Mouse (Mus musculus) CH12.LX (cell line): ENCODE data around the gene Adcy10. TPM values are rescaled to one million over a fixed set of nuclear protein-coding genes. Genes with fewer than 3 reads are reported as not detected.

Source experiments
- DNase-seq: peaks from one replicate; pipeline ENCODE4 v3.0.0-alpha.2; 2013; ENCODE audit errors: extremely low read depth
- H3K27ac ChIP-seq: 2 replicates; pipeline ENCODE4 v1.5.1; 2012; ENCODE audit warnings: low read depth, mild to moderate bottlenecking, control low read depth, moderate library complexity; ENCODE audit not compliant: insufficient read depth
- H3K27me3 ChIP-seq: replicated peaks from 2 replicates; pipeline ENCODE3; 2012; ENCODE audit warnings: inconsistent platforms
- H3K36me3 ChIP-seq, 2 experiments: replicated peaks in 1 of 2; 2 replicates each; pipeline versions ENCODE3 to v1.6.1; 2012; ENCODE audit warnings: inconsistent platforms in 1 of 2, low read length in 1 of 2, mild to moderate bottlenecking in 1 of 2, mixed read lengths in 1 of 2, moderate library complexity in 1 of 2; ENCODE audit not compliant: control insufficient read depth in 1 of 2, insufficient read depth in 1 of 2
- H3K4me1 ChIP-seq, 2 experiments: 2 replicates each; pipeline ENCODE4 v1.6.1; 2012; ENCODE audit warnings: inconsistent platforms in 1 of 2, moderate library complexity in 1 of 2; ENCODE audit not compliant: insufficient read depth in 2 of 2, control insufficient read depth in 1 of 2
- H3K4me2 ChIP-seq: 2 replicates; pipeline ENCODE4 v1.6.1; 2012; ENCODE audit warnings: low read depth, mild to moderate bottlenecking, control low read depth; ENCODE audit not compliant: poor library complexity, insufficient read depth, severe bottlenecking
- H3K4me3 ChIP-seq, 3 experiments: fragments of 150-350 bp in 1 of 3; sonication (generic) in 1 of 3; replicated peaks in 1 of 3; 2 replicates each; pipeline versions ENCODE3 to v1.5.1; 2011 to 2012; ENCODE audit warnings: low read depth in 2 of 3, low read length in 2 of 3, mild to moderate bottlenecking in 2 of 3, moderate library complexity in 2 of 3, control low read depth in 1 of 3, improper control_type of control experiment in 1 of 3, inconsistent platforms in 1 of 3, mixed read lengths in 1 of 3; ENCODE audit not compliant: poor library complexity in 1 of 3
- H3K79me2 ChIP-seq: replicated peaks from 2 replicates; pipeline ENCODE4 v1.6.1; 2012; ENCODE audit warnings: mild to moderate bottlenecking, moderate library complexity; ENCODE audit not compliant: control insufficient read depth, poor library complexity, insufficient read depth, severe bottlenecking; ENCODE audit errors: extremely low read depth
- H3K9ac ChIP-seq: 2 replicates; pipeline ENCODE4 v1.6.1; 2012; ENCODE audit warnings: low read depth, mild to moderate bottlenecking, control low read depth, moderate library complexity; ENCODE audit not compliant: insufficient read depth
- H3K9me3 ChIP-seq: replicated peaks from 2 replicates; pipeline ENCODE3; 2012; ENCODE audit warnings: low read length, inconsistent platforms, mixed read lengths
- CHD1 ChIP-seq: IDR thresholded peaks from 2 replicates; pipeline ENCODE4 v1.6.1; 2012; ENCODE audit warnings: low read depth, low read length, improper control_type of control experiment, inconsistent platforms
- CHD2 ChIP-seq: IDR thresholded peaks from 2 replicates; pipeline ENCODE4 v1.6.1; 2011; ENCODE audit warnings: low read length, improper control_type of control experiment
- ELF1 ChIP-seq: IDR thresholded peaks from 2 replicates; pipeline ENCODE4 v1.6.1; 2014; ENCODE audit warnings: low read depth, mild to moderate bottlenecking, inconsistent platforms, low read length, improper control_type of control experiment
- ETS1 ChIP-seq: conservative IDR thresholded peaks from 2 replicates; pipeline ENCODE4 v1.6.1; 2012; ENCODE audit warnings: low read depth, mild to moderate bottlenecking, inconsistent platforms, low read length, improper control_type of control experiment, moderate library complexity
- GABPA ChIP-seq: IDR thresholded peaks from 2 replicates; pipeline ENCODE4 v1.6.1; 2012; ENCODE audit warnings: low read depth, low read length, improper control_type of control experiment, inconsistent platforms; ENCODE audit not compliant: insufficient replicate concordance
- HCFC1 ChIP-seq: IDR thresholded peaks from 2 replicates; pipeline ENCODE4 v1.6.1; 2012; ENCODE audit warnings: low read depth, mild to moderate bottlenecking, inconsistent platforms, low read length, improper control_type of control experiment
- IRF4 ChIP-seq: IDR thresholded peaks from 2 replicates; pipeline ENCODE4 v1.6.1; 2014; ENCODE audit warnings: low read depth, mild to moderate bottlenecking, inconsistent platforms, low read length, improper control_type of control experiment
- JUN ChIP-seq: IDR thresholded peaks from 2 replicates; pipeline ENCODE4 v1.6.1; 2011; ENCODE audit warnings: low read depth, mild to moderate bottlenecking, low read length, improper control_type of control experiment, moderate library complexity; ENCODE audit not compliant: insufficient read depth
- KAT2A ChIP-seq: IDR thresholded peaks from 2 replicates; pipeline ENCODE4 v1.6.1; 2012; ENCODE audit warnings: low read length, improper control_type of control experiment, inconsistent platforms; ENCODE audit not compliant: insufficient replicate concordance
- MAFK ChIP-seq: IDR thresholded peaks from 2 replicates; pipeline ENCODE4 v1.6.1; 2011; ENCODE audit warnings: low read length, improper control_type of control experiment; ENCODE audit not compliant: insufficient replicate concordance
- MAX ChIP-seq: IDR thresholded peaks from 2 replicates; pipeline ENCODE4 v1.6.1; 2011; ENCODE audit warnings: low read length, improper control_type of control experiment
- MAZ ChIP-seq: IDR thresholded peaks from 2 replicates; pipeline ENCODE4 v1.6.1; 2012; ENCODE audit warnings: low read depth, mild to moderate bottlenecking, inconsistent platforms, low read length, improper control_type of control experiment, moderate library complexity
- MEF2A ChIP-seq: IDR thresholded peaks from 2 replicates; pipeline ENCODE4 v1.6.1; 2014; ENCODE audit warnings: low read depth, mild to moderate bottlenecking, inconsistent platforms, low read length, improper control_type of control experiment, borderline replicate concordance
- MYC ChIP-seq: IDR thresholded peaks from 2 replicates; pipeline ENCODE4 v1.6.1; 2011; ENCODE audit warnings: low read depth, mild to moderate bottlenecking, improper control_type of control experiment, low read length
- NELFE ChIP-seq: IDR thresholded peaks from 2 replicates; pipeline ENCODE4 v1.6.1; 2011; ENCODE audit warnings: low read depth, low read length, improper control_type of control experiment
- NRF1 ChIP-seq: IDR thresholded peaks from 2 replicates; pipeline ENCODE4 v1.6.1; 2014; ENCODE audit warnings: low read depth, mild to moderate bottlenecking, inconsistent platforms, low read length, improper control_type of control experiment, moderate library complexity
- POLR2AphosphoS2 ChIP-seq: IDR thresholded peaks from 2 replicates; pipeline ENCODE4 v1.6.1; 2011; ENCODE audit warnings: low read depth, low read length, improper control_type of control experiment
- RAD21 ChIP-seq: IDR thresholded peaks from 2 replicates; pipeline ENCODE4 v1.6.1; 2011; ENCODE audit warnings: low read depth, mild to moderate bottlenecking, low read length, improper control_type of control experiment, moderate library complexity
- RCOR1 ChIP-seq: conservative IDR thresholded peaks from 2 replicates; pipeline ENCODE4 v1.6.1; 2012; ENCODE audit warnings: low read depth, mild to moderate bottlenecking, inconsistent platforms, low read length, improper control_type of control experiment
- SIN3A ChIP-seq: IDR thresholded peaks from 2 replicates; pipeline ENCODE4 v1.6.1; 2012; ENCODE audit warnings: low read length, improper control_type of control experiment, inconsistent platforms
- SMC3 ChIP-seq: IDR thresholded peaks from 2 replicates; pipeline ENCODE4 v1.6.1; 2011; ENCODE audit warnings: low read depth, low read length, improper control_type of control experiment
- TBP ChIP-seq: conservative IDR thresholded peaks from 2 replicates; pipeline ENCODE4 v1.6.1; 2011; ENCODE audit warnings: low read depth, low read length, improper control_type of control experiment
- UBTF ChIP-seq: IDR thresholded peaks from 2 replicates; pipeline ENCODE4 v1.6.1; 2012; ENCODE audit warnings: low read depth, mild to moderate bottlenecking, inconsistent platforms, low read length, improper control_type of control experiment, moderate library complexity
- USF1 ChIP-seq: IDR thresholded peaks from 2 replicates; pipeline ENCODE4 v1.6.1; 2014; ENCODE audit warnings: low read depth, mild to moderate bottlenecking, inconsistent platforms, low read length, improper control_type of control experiment
- USF2 ChIP-seq: conservative IDR thresholded peaks from 2 replicates; pipeline ENCODE4 v1.6.1; 2011; ENCODE audit warnings: low read depth, low read length, improper control_type of control experiment
- ZC3H11A ChIP-seq: IDR thresholded peaks from 2 replicates; pipeline ENCODE4 v1.6.1; 2012; ENCODE audit warnings: low read depth, mild to moderate bottlenecking, inconsistent platforms, low read length, improper control_type of control experiment
- ZKSCAN1 ChIP-seq: IDR thresholded peaks from 2 replicates; pipeline ENCODE4 v1.6.1; 2012; ENCODE audit warnings: low read depth, inconsistent platforms, low read length, improper control_type of control experiment, borderline replicate concordance
- ZNF384 ChIP-seq: IDR thresholded peaks from 2 replicates; pipeline ENCODE4 v1.6.1; 2012; ENCODE audit warnings: low read depth, low read length, improper control_type of control experiment, inconsistent platforms
- dilution Hi-C: fragments of 300-500 bp; cut with MboI; formaldehyde crosslinking; loops from 2 replicates; pipeline ENCODE4 v1.14.3; 2020; ENCODE audit warnings: low sequenced_read_pairs; ENCODE audit not compliant: extremely low pct_unique_long_range_greater_than_20kb, extremely low pct_ligation_motif_present
- in situ Hi-C: fragments of 300-500 bp; cut with MboI; formaldehyde crosslinking; loops from 3 replicates; pipeline ENCODE4 v1.14.3; 2019; ENCODE audit warnings: low sequenced_read_pairs, low pct_ligation_motif_present, low pct_unique_long_range_greater_than_20kb, mixed read lengths
- polyA plus RNA-seq: library from polyadenylated mRNA; unstranded; fragments of >175 nt; gene quantifications from 2 replicates; pipeline ENCODE4 v1.2.1, GENCODE M21; 2012; ENCODE audit warnings: low read depth; ENCODE audit not compliant: insufficient read length
- total RNA-seq, 2 experiments: library from RNA; depleted of rRNA; stranded (reverse); fragments of 300-350 nt in 1 of 2; fragments of >200 nt in 1 of 2; gene quantifications; 2 replicates each; pipeline ENCODE4 v1.2.3; 2012 to 2014

The Adcy10 gene
- total and polyA plus RNA-seq, 3 experiments: 0.13 TPM; not detected in 2

GRCm38 (mm10) chr1:165565283-165565682 lies 80.3 kb downstream of the Adcy10 start:
- H3K79me2 ChIP-seq: no peaks in the 10 kb centered on the region
- dilution Hi-C loops: no loop called here
- TF ChIP-seq SMC3: no peak
- no peak for TF ChIP-seq ZNF384
- no peak for TF ChIP-seq MYC
- TF ChIP-seq CHD1: no peak
- TF ChIP-seq HCFC1: no peak
- no peak for TF ChIP-seq SIN3A
- no peak for TF ChIP-seq CHD2
- no peak for TF ChIP-seq MAX
- no peak for TF ChIP-seq NELFE
- TF ChIP-seq IRF4: no peak
- no peak for TF ChIP-seq ZC3H11A
- no peak for TF ChIP-seq ZKSCAN1
- TF ChIP-seq MEF2A: no peak
- in situ Hi-C loops: no loop called here
- no peak for DNase-seq
- H3K9ac ChIP-seq: no peak overlapping the region
- H3K4me3 ChIP-seq: no peak overlapping the region
- no peaks in the 10 kb centered on the region for H3K27me3 ChIP-seq
- no peaks in the 10 kb centered on the region for H3K9me3 ChIP-seq
- H3K27ac ChIP-seq: no peak overlapping the region
- no peaks in the 10 kb centered on the region for H3K36me3 ChIP-seq
- no peak overlapping the region for H3K4me2 ChIP-seq
- no peaks in the 10 kb centered on the region for H3K4me1 ChIP-seq

DNA sequence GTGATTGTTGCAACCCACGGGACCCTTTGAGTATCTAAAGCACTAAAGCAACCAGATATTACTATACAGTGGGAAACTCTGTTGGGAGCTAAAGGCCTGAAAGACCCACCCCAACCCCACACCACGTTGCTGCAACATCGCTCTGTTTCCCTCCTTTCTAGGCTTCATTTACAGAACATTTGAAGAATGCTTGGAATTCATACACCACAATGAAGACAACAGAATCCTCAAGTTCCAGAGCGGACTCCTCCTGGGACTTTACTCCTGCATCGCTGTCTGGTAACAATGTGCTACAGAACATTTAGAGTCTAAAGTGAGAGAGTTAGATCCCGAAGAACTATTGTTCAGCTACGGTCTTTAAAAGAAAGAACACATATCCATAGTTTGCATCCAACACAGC lies 82.5 kb downstream of the Adcy10 start:
- Histone ChIP-seq H3K9ac (no peak overlapping the region), H3K79me2 (no peaks in the 10 kb centered on the region), H3K4me2 (no peak overlapping the region), H3K4me1 (no peaks in the 10 kb centered on the region), H3K36me3 (no peaks in the 10 kb centered on the region), H3K4me3 (no peak overlapping the region), H3K27ac (no peak overlapping the region), H3K9me3 (no peaks in the 10 kb centered on the region), H3K27me3 (no peaks in the 10 kb centered on the region)
- dilution Hi-C loops: no loop called here
- DNase-seq: no peak
- in situ Hi-C loops: no loop called here
- TF ChIP-seq KAT2A: no peak
- TF ChIP-seq GABPA: no peak
- no peak for TF ChIP-seq SMC3
- TF ChIP-seq NELFE: no peak
- no peak for TF ChIP-seq TBP
- no peak for TF ChIP-seq ETS1
- no peak for TF ChIP-seq RCOR1
- TF ChIP-seq MAZ: no peak
- TF ChIP-seq JUN: no peak
- no peak for TF ChIP-seq ZNF384
- no peak for TF ChIP-seq POLR2AphosphoS2
- TF ChIP-seq USF1: no peak
- TF ChIP-seq IRF4: no peak
- TF ChIP-seq MAFK: no peak
- TF ChIP-seq ELF1: no peak
- TF ChIP-seq USF2: no peak
- no peak for TF ChIP-seq HCFC1
- no peak for TF ChIP-seq NRF1
- no peak for TF ChIP-seq UBTF
- no peak for TF ChIP-seq RAD21
